Mouse (Mus musculus): Measurements from ENCODE around the gene Slain1.

Slain1 gene

DNA sequence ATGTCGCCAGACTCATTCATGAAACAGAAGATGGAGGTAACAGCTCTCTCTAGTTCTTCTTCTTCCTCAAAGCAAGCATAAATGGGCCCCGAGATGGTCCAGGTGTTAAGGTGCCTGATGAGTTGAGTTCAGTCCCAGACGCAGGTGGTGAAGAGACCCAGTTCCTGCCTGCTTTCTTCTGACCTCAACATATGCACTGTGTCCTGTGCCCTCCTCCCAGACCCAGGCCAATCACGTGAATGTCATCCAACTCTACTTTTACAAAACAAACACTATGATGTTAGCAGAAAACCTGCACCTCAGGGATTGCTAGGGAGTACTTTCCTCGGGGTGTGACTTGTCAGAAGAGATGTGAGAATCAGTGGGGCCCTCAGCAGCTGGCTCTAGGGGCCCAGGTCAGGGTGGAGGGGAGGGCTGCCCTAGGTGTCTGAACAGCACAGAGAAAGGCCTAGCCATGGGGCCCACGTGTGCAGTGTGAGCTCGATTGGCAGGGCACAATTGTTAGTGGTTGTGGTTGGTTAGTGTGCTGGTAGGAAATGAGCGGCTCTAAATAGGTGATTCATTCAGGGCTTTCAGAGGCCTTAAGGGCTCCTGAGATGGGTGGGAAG is 16.4 kb downstream of the Slain1 start:
- DNase-seq (ENCODE audit: low read depth, low spot score): no peak

DNA sequence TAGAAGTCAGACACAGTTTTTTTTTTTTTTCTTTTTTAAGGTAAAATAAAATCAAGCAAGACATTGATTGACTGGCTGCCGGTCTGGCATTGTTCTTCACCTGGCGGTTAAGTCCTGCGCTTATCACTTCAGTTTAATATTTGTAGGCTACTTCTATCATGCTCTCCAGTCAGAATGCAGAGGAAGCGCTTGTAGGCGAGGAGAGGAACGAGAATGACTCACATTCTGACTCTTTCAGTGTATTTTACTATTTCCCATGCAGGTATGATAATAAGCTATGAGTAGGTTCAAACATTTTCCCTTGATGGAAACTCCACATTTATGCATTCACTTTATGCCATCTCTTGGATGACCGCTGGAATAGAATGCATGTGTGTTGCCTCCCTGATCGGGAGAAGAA is 17.0 kb downstream of the Slain1 start:
- DNase-seq (ENCODE audit: low read depth, low spot score): no peak

DNA sequence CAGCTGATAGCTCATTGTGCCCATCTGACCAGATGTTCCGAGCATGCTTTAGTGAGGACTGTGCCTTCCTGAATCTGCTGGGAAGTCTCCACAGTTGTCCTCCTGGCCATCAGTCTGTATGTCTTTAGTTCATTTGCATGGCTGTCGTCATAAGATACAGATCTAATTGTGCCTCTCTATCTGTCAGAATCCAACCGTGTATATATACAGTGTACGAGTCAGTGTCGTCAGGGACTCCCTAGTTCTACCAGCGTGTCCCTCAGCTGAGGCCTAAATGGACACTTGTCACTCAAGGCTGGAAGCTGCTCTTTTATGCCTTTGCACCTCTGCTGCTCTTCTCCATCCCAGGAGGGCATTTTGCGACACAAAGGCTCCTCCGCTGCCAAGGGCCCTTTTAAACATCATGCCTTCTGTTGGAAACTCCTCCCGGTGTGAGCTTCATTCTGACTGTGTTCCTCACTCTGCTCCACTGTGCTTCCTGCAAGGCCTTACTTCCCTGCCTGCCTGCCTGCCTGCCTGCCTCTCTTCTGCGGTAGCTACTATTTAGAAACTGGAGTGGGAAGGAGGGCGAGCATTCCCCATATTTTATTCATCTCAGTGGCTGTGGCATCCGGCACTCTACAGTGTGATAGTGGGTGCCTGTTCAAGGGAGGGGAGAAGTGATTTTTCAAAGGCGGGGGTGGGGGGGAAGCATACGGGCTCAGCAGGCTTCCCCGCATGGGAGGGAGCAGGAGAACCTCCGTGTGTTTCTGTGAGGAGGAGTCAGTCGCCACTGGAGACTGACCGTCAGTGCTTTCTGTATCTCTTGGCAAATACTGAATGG is 29.6 kb downstream of the Slain1 start:
- DNase-seq (ENCODE audit: low read depth, low spot score): no peak

DNA sequence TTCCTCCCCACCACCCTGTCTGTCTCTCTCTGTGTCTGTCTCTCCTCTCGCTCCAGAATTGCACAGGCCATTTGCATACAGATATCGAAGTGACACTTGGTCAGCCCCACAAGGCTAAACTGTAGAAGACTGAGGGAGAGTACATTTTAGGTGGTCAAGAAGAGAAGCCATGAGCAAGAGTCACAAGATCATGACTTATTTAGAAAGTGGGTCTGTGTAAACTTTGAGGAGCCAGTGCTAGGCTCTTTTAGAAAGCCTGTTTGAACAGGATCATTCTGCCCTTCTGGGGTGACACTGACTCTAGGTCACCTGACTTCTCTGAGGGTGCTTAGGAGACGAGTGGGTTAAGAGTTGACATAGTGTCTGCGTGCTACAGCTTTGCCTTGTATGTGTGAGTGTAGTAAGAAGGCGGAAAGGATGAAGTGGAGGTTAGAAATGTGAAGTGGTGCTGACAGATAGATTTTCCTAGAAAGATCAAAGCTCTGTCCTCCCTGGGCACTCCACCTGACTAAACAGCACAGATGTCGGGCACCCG is 30.3 kb downstream of the Slain1 start:
- no peak for DNase-seq (ENCODE audit: low read depth, low spot score)

DNA sequence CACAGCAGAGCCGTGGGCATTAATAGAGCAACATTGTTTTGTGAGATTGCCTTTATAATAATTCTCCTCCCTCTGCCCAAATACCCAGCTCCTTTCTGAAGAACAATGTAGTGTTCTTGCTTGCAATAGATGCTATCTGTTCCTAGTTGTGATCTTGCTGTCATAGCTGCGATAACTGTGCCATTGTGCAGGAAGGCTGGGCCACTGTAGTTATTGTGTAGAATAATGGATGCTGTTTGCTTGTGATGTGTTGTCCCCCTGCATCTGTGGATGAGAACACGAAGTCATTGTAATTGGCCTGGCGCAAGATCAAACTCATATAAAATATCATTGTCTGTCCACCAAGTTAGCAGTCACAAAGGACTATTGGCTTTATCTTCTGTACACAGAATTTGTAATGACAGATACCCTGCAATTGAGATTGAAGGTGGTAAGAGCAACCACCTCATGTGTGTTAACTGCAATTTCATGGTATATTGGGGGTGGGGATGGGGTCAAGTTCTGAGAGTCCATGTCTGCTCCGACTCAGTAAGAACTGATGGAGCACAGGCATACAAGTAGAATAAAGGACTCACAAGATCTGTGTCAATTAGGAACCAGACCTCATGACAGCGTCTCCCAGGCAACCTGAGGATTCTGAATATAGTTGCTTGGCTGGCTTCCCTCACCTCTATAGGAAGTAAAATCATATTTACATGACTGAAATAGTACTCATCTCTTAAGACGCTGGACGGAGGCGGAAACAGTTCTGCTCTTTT is 32.8 kb downstream of the Slain1 start:
- no peak for DNase-seq (ENCODE audit: low read depth, low spot score)

DNA sequence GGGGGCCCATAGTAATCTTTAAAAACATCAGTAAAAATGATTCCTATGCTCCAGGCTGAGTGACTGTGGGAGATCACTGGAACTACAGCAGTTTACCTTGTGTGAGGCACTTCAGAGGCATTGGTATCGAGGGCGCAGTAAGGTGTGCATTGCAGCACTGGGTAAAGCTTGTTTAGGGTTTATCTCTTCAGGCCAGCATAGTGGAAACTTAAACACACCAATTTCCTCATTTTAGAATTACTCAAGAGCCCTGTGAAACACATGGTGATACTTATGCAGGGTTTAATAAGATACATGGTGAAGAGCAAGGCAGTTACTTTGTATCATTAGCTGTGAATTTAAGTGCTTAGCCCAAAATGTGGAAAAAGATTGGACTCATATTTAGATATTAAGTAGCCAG is 37.0 kb downstream of the Slain1 start:
- DNase-seq (ENCODE audit: low read depth, low spot score): no peak

DNA sequence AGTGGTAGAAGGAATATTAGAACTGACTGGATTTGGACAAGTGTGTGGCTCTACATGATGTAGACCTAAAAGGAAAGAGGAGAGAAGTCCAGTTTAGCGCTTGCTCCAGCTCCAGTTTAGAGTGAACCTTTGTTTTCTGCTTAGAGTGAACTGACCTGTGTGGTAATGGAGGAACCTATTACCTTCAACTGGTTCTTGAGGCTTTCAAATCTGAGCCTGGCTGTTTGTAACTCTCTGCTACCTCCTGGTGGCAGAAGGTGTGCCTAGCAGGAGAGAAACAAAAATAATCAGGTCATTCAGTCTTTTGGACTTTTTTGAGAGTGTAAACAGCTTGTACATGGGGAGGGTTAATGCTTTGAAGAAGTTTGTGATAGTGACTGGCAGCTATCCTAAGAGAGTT is 44.3 kb downstream of the Slain1 start:
- DNase-seq (ENCODE audit: low read depth, low spot score): peak; percentile 18

DNA sequence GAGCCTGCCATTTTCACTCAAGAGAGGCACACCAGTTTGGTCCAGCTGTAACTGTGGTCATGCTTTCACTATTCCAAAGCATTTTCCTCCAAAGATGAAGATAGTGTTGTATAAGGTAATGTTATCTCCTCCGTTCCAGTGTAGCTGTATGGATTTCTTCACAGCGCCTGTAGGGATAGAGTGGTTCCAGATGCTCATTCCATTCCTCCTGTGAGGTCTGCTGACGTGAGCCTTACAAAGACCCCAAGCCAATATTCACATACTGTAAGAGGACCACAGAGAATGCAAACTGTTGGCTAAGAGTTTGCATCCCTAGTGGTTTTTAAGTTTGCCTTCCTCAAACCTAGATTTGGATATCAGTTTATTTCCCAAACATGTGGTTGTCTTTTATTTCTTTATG is 45.6 kb downstream of the Slain1 start:
- no peak for DNase-seq (ENCODE audit: low read depth, low spot score)

DNA sequence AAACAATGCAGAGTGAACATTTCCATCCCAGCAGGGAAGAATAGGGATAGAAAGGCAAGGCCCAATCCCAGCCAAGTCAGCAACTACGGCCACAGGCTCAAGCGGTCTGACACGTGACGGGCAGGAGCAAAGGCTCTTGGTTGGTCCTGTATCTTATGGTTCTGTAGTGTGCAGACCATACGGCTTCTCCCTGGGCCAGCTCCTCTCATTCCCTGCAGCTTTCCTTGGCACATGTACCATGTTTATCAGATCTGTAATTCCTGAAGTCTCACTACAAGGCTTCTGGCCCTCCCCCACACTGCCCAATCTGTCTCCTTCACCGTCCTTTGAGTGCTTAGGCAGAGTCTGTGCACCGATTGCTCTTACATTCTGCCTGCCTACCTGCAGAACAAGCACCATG is 47.1 kb downstream of the Slain1 start:
- DNase-seq (ENCODE audit: low read depth, low spot score): no peak

DNA sequence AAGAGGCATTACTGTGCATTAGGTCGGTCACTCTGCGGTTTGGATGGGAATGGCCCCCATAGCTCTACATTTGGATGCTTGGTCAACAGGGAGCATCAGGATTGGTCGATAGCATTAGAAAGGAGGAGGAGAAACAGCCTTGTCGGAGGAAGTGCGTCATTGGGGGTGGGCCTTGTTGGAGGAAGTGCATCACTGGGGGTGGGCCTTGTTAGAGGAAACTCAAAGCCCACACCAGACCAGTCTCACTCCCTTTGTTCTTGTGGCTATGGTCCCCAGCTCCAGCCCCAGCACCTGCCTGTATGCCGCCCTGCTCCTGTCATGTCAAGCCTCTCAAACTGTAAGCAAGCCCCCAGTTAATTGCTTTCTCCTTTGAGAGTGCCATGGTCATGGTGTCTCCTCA is 49.3 kb downstream of the Slain1 start:
- no peak for DNase-seq (ENCODE audit: low read depth, low spot score)

DNA sequence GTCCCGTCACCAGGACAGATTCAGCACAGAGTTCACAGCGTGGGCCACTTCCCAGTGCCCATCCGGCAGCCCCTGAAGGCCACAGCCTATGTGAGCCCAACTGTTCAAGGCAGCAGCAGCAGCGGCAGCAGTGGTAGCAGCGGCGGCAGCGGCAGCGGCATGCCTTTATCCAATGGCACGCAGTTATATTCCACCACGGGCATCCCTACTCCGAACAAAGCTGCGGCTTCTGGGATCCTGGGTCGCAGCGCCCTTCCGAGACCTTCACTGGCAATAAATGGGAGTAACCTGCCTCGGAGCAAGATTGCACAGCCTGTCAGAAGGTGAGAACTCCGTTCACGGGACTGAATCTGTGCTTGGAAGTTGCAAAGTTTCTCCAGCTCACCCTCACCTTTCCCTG is 52.5 kb downstream of the Slain1 start:
- DNase-seq (ENCODE audit: low read depth, low spot score): no peak

DNA sequence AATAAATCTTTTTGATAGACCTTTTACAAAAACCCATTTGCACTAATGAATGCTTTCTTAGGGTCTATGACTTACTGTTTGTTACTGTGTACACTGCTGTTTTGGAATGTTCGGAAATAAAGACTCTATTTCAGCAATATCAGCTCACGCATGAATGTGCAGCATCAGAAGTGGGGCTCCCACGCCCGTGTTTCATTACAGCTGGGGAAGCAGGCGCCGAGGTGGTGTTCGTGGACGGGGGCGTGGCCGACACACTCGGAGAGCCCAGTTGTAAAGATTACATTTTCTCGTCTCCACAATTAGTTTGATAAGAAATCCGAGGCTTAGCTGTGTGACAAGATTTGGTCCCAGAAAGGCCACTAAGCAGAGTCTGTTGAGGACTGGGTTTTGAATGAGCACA is 54.7 kb downstream of the Slain1 start:
- no peak for DNase-seq (ENCODE audit: low read depth, low spot score)

DNA sequence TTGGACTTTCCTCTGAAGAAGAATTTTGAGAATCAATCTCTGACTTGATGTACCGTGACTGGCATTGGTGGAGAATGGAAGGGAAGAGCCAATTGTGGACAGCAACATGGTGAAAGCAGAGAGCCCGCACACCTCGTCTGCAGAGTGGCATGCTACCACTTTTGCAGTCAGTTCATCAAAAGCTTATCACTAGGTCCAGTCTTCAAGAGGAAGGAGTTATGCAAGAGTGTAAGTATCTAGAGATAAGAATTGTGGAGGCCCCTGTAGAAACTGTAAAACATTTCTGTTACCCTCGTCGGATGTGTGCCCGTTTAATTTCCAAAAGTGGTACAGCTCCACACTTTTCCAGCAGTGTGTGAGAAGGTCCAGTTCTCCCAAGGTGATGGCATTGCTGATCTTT is 56.3 kb downstream of the Slain1 start:
- DNase-seq (ENCODE audit: low read depth, low spot score): no peak

DNA sequence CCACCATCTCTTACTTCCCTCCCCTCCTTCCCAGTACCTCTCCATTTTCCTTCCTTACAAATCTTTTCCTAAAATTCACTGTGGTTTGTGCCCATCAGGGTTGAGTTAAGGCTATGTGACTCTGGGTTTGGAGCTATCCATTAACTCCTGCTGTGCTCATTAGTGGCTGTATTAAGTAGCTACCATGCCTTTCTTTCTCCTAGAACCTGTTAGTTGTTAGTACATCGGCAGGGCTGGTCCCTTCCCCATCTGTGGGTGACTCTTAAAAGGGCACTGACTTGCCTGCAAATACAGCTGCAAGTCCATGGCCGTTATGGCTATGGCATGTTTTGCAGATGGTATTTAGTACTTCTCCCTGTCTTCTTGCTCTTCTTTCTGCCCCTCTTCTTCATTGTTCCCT is 58.6 kb downstream of the Slain1 start:
- no peak for DNase-seq (ENCODE audit: low read depth, low spot score)

DNA sequence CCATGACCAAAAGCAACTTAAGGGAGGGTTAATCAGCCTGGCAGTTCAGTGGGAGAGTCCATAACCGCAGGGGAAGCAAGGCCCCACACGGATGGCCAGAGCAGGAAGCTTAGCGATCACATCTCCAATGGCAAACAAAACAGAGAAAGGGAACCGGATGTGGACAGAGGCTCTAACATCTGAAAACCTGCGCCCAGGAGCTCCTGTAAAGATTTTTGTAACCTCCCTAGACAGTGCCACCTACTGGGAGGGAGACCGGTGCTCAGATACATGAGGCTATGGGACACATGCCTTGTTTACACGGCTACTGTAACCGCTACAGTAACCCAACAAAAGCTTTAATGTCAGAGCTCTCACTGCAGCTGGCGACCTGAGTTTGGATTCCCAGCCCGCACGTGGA is 59.2 kb downstream of the Slain1 start:
- DNase-seq (ENCODE audit: low read depth, low spot score): no peak

DNA sequence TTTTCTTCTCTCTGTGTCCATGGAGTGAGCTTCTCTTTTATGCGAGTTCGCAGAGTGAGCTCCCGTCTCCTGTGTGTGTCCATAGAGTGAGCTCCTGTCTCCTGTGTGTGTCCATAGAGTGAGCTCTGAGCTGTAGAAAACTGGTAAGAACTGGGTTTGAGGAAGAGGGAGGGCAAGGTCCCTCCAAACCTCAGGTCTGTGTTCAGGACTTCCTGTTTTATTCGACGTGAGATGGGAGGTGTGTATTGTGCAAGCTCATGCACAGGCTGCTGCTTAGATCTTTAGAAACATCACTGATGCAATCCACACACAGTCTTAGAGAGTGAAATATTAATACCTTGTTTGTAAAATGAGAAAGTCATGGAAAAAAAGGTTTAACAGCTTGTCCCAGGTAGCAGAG is 63.0 kb downstream of the Slain1 start:
- no peak for DNase-seq (ENCODE audit: low read depth, low spot score)

DNA sequence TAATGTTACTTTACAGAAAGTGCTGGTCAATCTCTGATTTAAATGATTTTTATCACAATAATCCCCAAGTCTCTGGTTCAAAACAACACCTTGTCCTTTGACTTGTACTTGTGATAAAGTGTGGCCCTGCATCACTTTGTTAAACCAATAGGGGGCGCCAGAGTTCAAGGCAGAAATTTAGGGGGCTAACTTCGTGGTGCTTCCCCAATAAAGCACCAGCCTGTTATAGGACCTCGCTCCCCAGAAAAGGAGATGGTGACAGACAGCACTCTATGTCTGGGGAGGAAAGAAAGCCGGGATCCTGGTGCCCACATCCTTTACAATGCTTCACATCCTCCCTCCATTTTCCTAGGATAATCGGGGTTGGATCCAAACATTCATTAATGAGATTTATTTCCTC is 67.5 kb downstream of the Slain1 start:
- DNase-seq (ENCODE audit: low read depth, low spot score): no peak

DNA sequence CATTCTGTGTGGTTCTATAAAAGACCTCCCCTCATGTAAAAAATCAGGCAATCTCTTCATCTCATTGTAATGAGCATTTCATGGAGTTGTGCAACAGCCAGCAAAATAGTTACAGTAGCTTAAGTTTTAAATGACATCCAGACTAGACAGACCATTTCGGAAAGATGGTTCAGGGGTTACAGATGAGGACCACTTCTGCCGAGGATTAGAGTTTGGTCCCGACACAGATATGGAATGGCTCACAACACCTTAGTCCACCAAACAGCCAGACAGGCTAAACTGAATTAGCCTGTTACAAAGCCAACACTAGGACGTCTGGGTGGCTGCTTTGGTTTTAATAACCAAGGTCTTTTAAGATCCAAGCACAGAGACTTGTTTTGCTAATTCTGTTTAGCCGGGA is 68.0 kb downstream of the Slain1 start:
- no peak for DNase-seq (ENCODE audit: low read depth, low spot score)

DNA sequence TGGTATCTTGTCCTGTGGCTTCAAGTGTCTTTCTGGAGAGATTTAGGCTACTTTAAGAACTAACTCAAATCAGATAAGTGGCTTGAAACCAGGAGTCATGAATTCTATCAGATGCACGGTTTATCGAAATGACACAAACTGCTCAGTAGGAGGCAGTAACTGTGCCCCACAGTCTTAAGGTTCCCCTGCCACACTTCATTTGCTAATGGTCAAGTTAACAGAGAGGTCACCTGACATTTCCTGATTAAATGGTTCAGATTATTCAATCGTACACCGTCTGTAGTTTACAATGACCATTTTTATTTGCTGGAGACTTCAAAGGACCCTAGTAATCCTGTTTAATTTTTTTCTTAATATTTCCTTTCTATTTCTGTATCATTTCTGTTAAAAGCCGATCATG is 68.4 kb downstream of the Slain1 start:
- DNase-seq (ENCODE audit: low read depth, low spot score): no peak

DNA sequence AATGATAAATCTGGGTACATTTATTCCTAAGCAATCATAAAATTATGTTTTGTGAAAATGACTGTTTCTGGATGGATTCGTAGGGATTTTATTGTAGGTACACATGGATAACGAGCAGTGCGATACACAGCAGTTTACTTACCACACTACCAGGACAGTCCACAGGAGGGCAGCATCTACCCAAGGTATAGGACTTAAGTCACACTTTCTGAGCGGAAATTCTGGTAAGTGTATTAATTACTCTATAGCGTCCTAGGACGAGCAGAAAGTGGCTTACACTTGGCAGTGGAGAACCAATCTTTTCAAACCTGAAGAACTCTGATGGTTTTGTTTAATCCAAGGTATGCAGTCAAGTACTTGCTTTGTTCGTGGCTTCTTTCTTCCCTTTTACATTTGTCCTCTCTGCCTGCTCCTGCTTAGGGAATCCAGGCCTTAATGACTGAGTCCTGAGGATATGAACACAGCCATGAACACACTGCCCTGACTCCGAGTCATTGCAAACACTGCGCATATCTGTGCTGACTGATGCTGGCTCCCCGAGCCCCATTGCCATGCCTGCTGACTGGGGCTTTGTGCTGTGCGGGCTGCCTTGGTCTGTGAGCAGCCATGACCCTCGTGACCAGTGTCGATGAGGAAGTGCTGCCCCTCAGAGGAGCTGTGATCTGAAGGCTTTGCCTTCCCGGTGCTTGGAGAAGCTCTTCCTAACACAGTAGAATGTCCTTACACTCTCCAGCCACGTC is 69.0 kb downstream of the Slain1 start:
- DNase-seq (ENCODE audit: low read depth, low spot score): peak; percentile 68

DNA sequence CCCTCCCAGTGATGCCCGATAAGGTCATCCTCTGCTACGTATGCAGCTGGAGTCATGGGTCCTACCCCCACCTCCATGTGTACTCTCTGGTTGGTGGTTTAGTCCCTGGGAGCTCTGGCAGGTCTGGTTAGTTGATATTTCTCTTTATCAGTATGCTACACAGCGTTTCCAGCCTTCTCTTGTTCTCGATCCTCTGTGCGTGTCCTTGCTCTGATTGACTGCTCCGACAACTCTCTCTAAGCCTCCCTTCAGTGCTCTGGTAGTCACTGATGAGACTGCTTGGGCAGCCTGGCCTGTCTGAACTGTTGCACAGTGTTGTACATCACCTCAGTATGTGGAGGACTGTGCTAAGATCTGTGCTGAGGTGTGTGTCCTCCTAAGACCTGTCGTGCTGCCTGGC is 70.1 kb downstream of the Slain1 start:
- no peak for DNase-seq (ENCODE audit: low read depth, low spot score)
